Mouse (Mus musculus) C2C12 (cell line): Measurements from ENCODE around the gene Rptor. TPM values are rescaled to one million over a fixed set of nuclear protein-coding genes. Genes with fewer than 3 reads are reported as not detected.
A peak's percentile ranks its signal among the peaks of the same experiment; 100 is the strongest.

Source experiments
- H3K27me3 ChIP-seq: one replicate; pipeline ENCODE4 v1.6.1; 2011; ENCODE audit not compliant: control insufficient read depth, insufficient read depth, insufficient read length
- H3K36me3 ChIP-seq: one replicate; pipeline ENCODE4 v1.6.1; 2011; ENCODE audit not compliant: control insufficient read depth, insufficient read depth
- H3K4me3 ChIP-seq: one replicate; pipeline ENCODE4 v1.5.1; 2011; ENCODE audit warnings: mild to moderate bottlenecking, control low read depth; ENCODE audit not compliant: poor library complexity, insufficient read depth, severe bottlenecking
- H3K79me2 ChIP-seq: one replicate; pipeline ENCODE4 v1.6.1; 2011; ENCODE audit not compliant: control insufficient read depth, insufficient read depth
- H3K79me3 ChIP-seq: one replicate; pipeline ENCODE4 v1.6.1; 2011; ENCODE audit warnings: low read depth, control low read depth
- H3ac ChIP-seq: one replicate; pipeline ENCODE3; 2011; ENCODE audit warnings: low read depth; ENCODE audit not compliant: control insufficient read depth, insufficient read length
- CEBPB ChIP-seq: IDR thresholded peaks from one replicate; pipeline ENCODE4 v1.6.1; 2011; ENCODE audit warnings: low read depth, mild to moderate bottlenecking, control low read depth, moderate library complexity
- CTCF ChIP-seq: IDR thresholded peaks from one replicate; pipeline ENCODE4 v1.5.1; 2011; ENCODE audit not compliant: control insufficient read depth, insufficient read depth, insufficient read length
- FOSL1 ChIP-seq: IDR thresholded peaks from one replicate; pipeline ENCODE4 v1.8.0; 2011; ENCODE audit warnings: mild to moderate bottlenecking, low read length; ENCODE audit not compliant: poor library complexity, insufficient read depth, severe bottlenecking
- MAX ChIP-seq: IDR thresholded peaks from one replicate; pipeline ENCODE4 v1.6.1; 2011; ENCODE audit warnings: mild to moderate bottlenecking, control low read depth
- MYOD1 ChIP-seq: IDR thresholded peaks from one replicate; pipeline ENCODE4 v1.6.1; 2011; ENCODE audit warnings: low read depth; ENCODE audit not compliant: control insufficient read depth, insufficient read length
- MYOG ChIP-seq: IDR thresholded peaks from one replicate; pipeline ENCODE4 v1.6.1; 2011; ENCODE audit not compliant: control insufficient read depth, insufficient read length; ENCODE audit errors: extremely low read depth
- USF1 ChIP-seq: IDR thresholded peaks from one replicate; pipeline ENCODE4 v1.6.1; 2011; ENCODE audit warnings: low read depth, mild to moderate bottlenecking, control low read depth, moderate library complexity
- polyA plus RNA-seq: library from polyadenylated mRNA; unstranded; fragments of >200 nt; fragmentation: generic; extraction: Trizol; gene quantifications from one replicate; pipeline ENCODE4 v1.2.1, GENCODE M21; 2012; ENCODE audit warnings: missing spikeins

The Rptor gene
- polyA plus RNA-seq, 1 experiment: 34.8 TPM

- peaks cover 13% of the 10 kb centered on the region for H3K79me2 ChIP-seq
- no peak for TF ChIP-seq CTCF
- peak; percentile 83 for TF ChIP-seq CEBPB
- H3K27me3 ChIP-seq: no peaks in the 10 kb centered on the region
- no peaks in the 10 kb centered on the region for H3K79me3 ChIP-seq
- no peak overlapping the region for H3K4me3 ChIP-seq
- H3K36me3 ChIP-seq: peaks cover 35% of the 10 kb centered on the region
- H3ac ChIP-seq: no peak overlapping the region
These were observed 199.2 kb downstream of the Rptor start for GRCm38 (mm10) chr11:119801855-119802254.

DNA sequence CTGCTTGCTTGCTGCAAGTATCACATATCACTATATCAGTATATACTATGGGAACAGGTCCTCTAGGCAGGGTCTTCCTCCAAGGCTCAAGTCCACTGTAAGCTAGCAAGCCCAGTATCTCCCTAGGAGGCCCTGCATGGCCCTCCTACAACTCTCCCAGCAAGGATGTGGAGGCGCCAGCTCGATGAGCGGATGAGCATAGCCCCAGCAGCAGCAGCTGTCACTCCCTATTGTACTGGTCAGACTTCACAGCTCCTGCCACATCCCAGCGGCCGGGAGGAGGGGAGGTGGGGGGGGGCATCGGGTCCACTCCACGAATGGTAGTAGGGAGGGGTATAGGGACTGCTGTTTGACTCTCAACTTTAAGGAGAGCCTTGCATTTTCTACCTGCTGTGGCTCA, 200.2 kb downstream of the Rptor start:
- peaks cover 39% of the 10 kb centered on the region for H3K36me3 ChIP-seq
- H3K4me3 ChIP-seq: no peak overlapping the region
- no peaks in the 10 kb centered on the region for H3K27me3 ChIP-seq
- TF ChIP-seq USF1: no peak
- no peak for TF ChIP-seq MYOG
- H3K79me2 ChIP-seq: peaks cover 6% of the 10 kb centered on the region
- no peaks in the 10 kb centered on the region for H3K79me3 ChIP-seq
- no peak overlapping the region for H3ac ChIP-seq

GRCm38 (mm10) chr11:119804392-119804791, 201.7 kb downstream of the Rptor start:
- TF ChIP-seq MYOG (no peak), MYOD1 (no peak), CEBPB (no peak), CTCF (no peak), USF1 (no peak), MAX (no peak), FOSL1 (no peak)
- no peaks in the 10 kb centered on the region for H3K27me3 ChIP-seq

GRCm38 (mm10) chr11:119805112-119805750, 202.5 kb downstream of the Rptor start:
- peaks cover 31% of the 10 kb centered on the region for H3K36me3 ChIP-seq
- no peak overlapping the region for H3ac ChIP-seq
- peaks cover 1% of the 10 kb centered on the region for H3K79me2 ChIP-seq
- no peaks in the 10 kb centered on the region for H3K79me3 ChIP-seq
- H3K4me3 ChIP-seq: no peak overlapping the region
- TF ChIP-seq MYOD1 (no peak), CTCF (no peak), USF1 (no peak), FOSL1 (no peak), MAX (no peak)
- no peaks in the 10 kb centered on the region for H3K27me3 ChIP-seq

More at GRCm38 (mm10) chr11:119804392-119804791, 201.7 kb downstream of the Rptor start:
- no peak overlapping the region for H3K4me3 ChIP-seq
- no peaks in the 10 kb centered on the region for H3K79me2 ChIP-seq
- no peak overlapping the region for H3ac ChIP-seq
- H3K79me3 ChIP-seq: no peaks in the 10 kb centered on the region
- peaks cover 32% of the 10 kb centered on the region for H3K36me3 ChIP-seq

- TF ChIP-seq CTCF (no peak), MYOD1 (no peak), CEBPB (no peak), MYOG (no peak)
- Histone ChIP-seq H3K79me2 (peaks cover 6% of the 10 kb centered on the region), H3K79me3 (no peaks in the 10 kb centered on the region), H3ac (no peak overlapping the region), H3K27me3 (no peaks in the 10 kb centered on the region), H3K36me3 (peaks cover 26% of the 10 kb centered on the region), H3K4me3 (no peak overlapping the region)
These were observed 203.8 kb downstream of the Rptor start for GRCm38 (mm10) chr11:119806539-119806938.

GRCm38 (mm10) chr11:119807431-119808031, 204.8 kb downstream of the Rptor start:
- no peak overlapping the region for H3ac ChIP-seq
- H3K79me2 ChIP-seq: peaks cover 6% of the 10 kb centered on the region
- TF ChIP-seq USF1: no peak
- no peak for TF ChIP-seq FOSL1
- no peak for TF ChIP-seq MYOD1
- TF ChIP-seq CTCF: no peak
- TF ChIP-seq MAX: peak; percentile 30
- TF ChIP-seq CEBPB: peak; percentile 42
- no peak for TF ChIP-seq MYOG
- H3K36me3 ChIP-seq: peaks cover 35% of the 10 kb centered on the region
- no peak overlapping the region for H3K4me3 ChIP-seq
- no peaks in the 10 kb centered on the region for H3K27me3 ChIP-seq
- no peaks in the 10 kb centered on the region for H3K79me3 ChIP-seq
